Mouse (Mus musculus) limb, embryonic 14.5 days (tissue): ENCODE data around the gene Larp4b. TPM values are rescaled to one million over a fixed set of nuclear protein-coding genes. Genes with fewer than 3 reads are reported as not detected.

ENCODE experiments used
- ATAC-seq: fragments of 200-750 bp; cut with Nextera tagmentation; 2 replicates; pipeline ENCODE4 v1.8.0; 2017; ENCODE audit warnings: low read depth, moderate number of reproducible peaks, moderate TSS enrichment; ENCODE audit not compliant: low FRiP score
- DNase-seq: peaks from one replicate; pipeline ENCODE4 v3.0.0-alpha.2; 2015; ENCODE audit warnings: low spot score
- H3K27ac ChIP-seq: fragments of 300-500 bp; sonication (generic); replicated peaks from 2 replicates; pipeline ENCODE4 v1.5.1; 2014; ENCODE audit warnings: low read depth, mild to moderate bottlenecking, low read length, moderate library complexity, mixed read lengths
- H3K27me3 ChIP-seq: fragments of 300-500 bp; sonication (generic); 2 replicates; pipeline ENCODE4 v1.6.1; 2014; ENCODE audit warnings: low read length, mixed read lengths; ENCODE audit not compliant: control insufficient read depth, insufficient read depth
- H3K36me3 ChIP-seq: fragments of 300-500 bp; sonication (generic); 2 replicates; pipeline ENCODE4 v1.6.1; 2014; ENCODE audit warnings: mild to moderate bottlenecking, low read length, moderate library complexity, mixed read lengths; ENCODE audit not compliant: control insufficient read depth, insufficient read depth
- H3K4me1 ChIP-seq: fragments of 300-500 bp; sonication (generic); 2 replicates; pipeline ENCODE4 v1.6.1; 2014; ENCODE audit warnings: antibody characterized with exemption, low read length, mixed read lengths; ENCODE audit not compliant: control insufficient read depth, insufficient read depth
- H3K4me2 ChIP-seq: fragments of 300-500 bp; sonication (generic); replicated peaks from 2 replicates; pipeline ENCODE4 v1.6.1; 2014; ENCODE audit warnings: low read depth, mild to moderate bottlenecking, low read length, moderate library complexity; ENCODE audit not compliant: severe bottlenecking
- H3K4me3 ChIP-seq: fragments of 300-500 bp; sonication (generic); replicated peaks from 2 replicates; pipeline ENCODE4 v1.5.1; 2014; ENCODE audit warnings: low read length
- H3K9ac ChIP-seq: fragments of 300-500 bp; sonication (generic); 2 replicates; pipeline ENCODE4 v1.6.1; 2014; ENCODE audit warnings: mild to moderate bottlenecking, low read depth, low read length, moderate library complexity; ENCODE audit not compliant: severe bottlenecking
- H3K9me3 ChIP-seq: fragments of 300-500 bp; sonication (generic); 2 replicates; pipeline ENCODE4 v1.6.1; 2016; ENCODE audit warnings: low read length; ENCODE audit not compliant: control insufficient read depth
- POLR2A ChIP-seq: fragments of 200-500 bp; IDR thresholded peaks from 2 replicates; pipeline ENCODE4 v1.8.0; 2012; ENCODE audit warnings: inconsistent platforms, mild to moderate bottlenecking, moderate library complexity, borderline replicate concordance; ENCODE audit not compliant: insufficient read depth, insufficient read length; ENCODE audit errors: extremely low read depth
- WGBS: fragments of 180-500 bp; shearing (Covaris S2); extraction: QIAGEN DNeasy Blood & Tissue Kit; methylation state at CpG from one replicate; pipeline ENCODE4 v1.1.7; 2014; 5-methylcytosine and 5-hydroxymethylcytosine counted together
- polyA plus RNA-seq, 2 experiments: library from polyadenylated mRNA; depleted of rRNA in 1 of 2; stranded (reverse) in 1 of 2; unstranded in 1 of 2; fragments of >200 nt; fragmentation: Nextera tagmentation in 1 of 2; extraction: Ambion mirVana in 1 of 2; gene quantifications; 2 replicates each; pipeline versions ENCODE4 v1.2.1 to v1.2.3; 2012 to 2014

Larp4b gene
- polyA plus RNA-seq, 2 experiments, result 23.9 to 40.0 TPM

DNA sequence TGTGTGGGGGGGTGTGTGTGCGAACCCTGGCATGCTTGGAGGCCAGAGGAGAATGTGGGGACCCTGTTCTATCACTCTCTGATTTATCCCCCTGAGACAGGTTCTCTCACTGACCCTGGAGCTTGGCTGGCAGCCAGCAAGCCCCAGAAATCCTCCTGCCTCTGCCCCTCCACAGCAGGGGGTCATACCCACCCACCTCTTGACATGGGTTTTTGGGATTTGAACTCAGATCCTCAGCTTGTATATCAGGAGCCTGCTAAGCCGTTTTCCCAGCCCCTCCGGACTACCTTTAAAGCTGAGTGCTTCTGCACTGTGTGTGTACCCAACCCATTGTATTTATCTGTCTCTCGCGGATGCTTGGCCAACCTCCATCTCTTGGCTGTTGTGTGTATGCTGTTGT is 95.8 kb downstream of the Larp4b start:
- H3K4me3 ChIP-seq, result no peak overlapping the region
- peaks cover 3% of the 10 kb centered on the region; the same call in 1 of the 2 replicates for H3K4me1 ChIP-seq
- H3K9ac ChIP-seq, result no peak overlapping the region
- DNase-seq (no peak), ATAC-seq (no peak)
- no peaks in the 10 kb centered on the region for H3K27me3 ChIP-seq
- no peak overlapping the region for H3K27ac ChIP-seq
- H3K36me3 ChIP-seq, result no peaks in the 10 kb centered on the region
- H3K9me3 ChIP-seq, result no peaks in the 10 kb centered on the region
- no peak for TF ChIP-seq POLR2A
- WGBS, result 87% methylated on average over 5 of the region's 5 CpGs
- H3K4me2 ChIP-seq, result no peak overlapping the region

DNA sequence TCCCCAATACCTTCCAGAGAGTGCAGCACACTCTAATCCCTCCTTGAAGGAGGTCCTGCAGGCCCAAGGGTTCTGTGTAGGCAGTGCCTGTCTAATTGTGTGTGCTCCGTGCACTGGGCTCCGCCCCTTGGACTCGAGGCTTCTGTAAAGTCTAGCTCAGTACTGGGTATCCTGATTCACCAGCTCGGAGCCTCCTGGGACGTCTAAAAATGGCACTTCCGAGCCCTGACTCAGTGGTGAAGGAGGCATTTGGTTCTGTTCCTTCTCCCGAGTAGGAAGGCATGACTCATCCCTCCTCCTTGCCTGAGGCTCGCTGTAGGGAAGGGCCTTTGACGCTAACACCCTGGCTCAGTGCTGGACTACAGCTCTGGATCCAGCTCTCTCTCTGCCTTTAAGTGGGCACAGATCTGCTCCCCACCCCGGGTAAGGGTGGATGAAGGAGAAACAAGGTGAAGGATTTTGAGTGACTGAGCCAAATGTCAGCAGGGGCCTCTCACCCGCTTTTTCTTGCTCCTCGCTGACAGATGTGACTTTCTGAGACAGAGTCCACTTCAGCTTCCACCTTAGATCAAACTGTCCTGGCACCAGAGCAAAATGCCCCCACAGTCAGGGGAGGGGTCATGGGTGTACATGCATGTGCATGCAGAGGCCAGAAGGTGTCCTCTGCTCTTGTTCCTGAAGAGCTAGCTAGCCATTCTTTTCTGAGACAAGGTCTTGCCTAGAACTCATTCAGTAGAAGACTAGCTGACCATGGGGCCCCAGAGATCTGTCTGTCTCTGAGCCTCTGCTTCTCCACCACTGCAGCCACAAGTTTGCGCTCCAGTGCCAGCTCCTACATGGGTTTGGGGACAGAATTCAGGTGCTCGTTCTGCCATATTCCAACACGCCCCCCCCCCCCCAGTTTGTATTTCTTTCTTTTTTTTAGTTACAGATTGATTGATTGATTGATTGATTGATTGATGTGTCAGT is 97.8 kb downstream of the Larp4b start:
- no peak overlapping the region for H3K9ac ChIP-seq
- H3K4me1 ChIP-seq, result peaks cover 3% of the 10 kb centered on the region; the same call in 1 of the 2 replicates
- no peaks in the 10 kb centered on the region for H3K9me3 ChIP-seq
- no peak overlapping the region for H3K4me3 ChIP-seq
- no peaks in the 10 kb centered on the region for H3K27me3 ChIP-seq
- no peak overlapping the region for H3K27ac ChIP-seq
- H3K4me2 ChIP-seq, result no peak overlapping the region
- H3K36me3 ChIP-seq, result no peaks in the 10 kb centered on the region
- no peak for DNase-seq
- 47% methylated on average over 14 of the region's 15 CpGs for WGBS
- TF ChIP-seq POLR2A, result no peak
- ATAC-seq, result peak; percentile 55

DNA sequence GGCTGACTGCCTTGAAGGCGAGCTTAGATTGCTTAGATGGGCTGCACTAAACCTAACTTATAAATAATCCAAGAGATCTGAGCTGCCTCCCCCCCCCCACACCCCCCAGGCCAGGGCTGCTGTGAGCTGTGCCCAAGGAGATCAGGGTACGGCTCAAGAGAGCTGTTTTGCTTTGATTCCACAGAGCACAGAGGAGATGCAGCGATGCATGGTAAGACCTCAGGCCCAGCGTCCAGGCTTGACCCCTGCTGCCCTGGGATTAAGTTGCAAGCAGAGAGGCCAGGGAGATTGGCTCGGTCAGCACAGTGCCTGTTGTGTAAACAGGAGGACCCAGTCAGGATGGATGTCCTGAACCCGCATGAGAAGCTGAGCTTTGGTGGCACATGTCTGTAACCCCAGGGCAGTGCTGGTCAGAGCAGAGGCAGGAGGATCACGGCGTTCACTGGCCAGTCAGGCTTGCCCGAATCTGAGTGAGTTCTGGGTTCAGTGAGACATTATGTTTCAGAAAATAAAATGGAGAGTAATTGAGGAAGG is 99.2 kb downstream of the Larp4b start:
- Histone ChIP-seq H3K36me3 (no peaks in the 10 kb centered on the region), H3K4me2 (no peak overlapping the region), H3K4me3 (no peak overlapping the region), H3K4me1 (peaks cover 3% of the 10 kb centered on the region; the same call in 1 of the 2 replicates), H3K27ac (no peak overlapping the region), H3K27me3 (no peaks in the 10 kb centered on the region), H3K9me3 (no peaks in the 10 kb centered on the region), H3K9ac (no peak overlapping the region)
- ATAC-seq (no peak), DNase-seq (no peak)
- 51% methylated on average over 9 of the region's 9 CpGs for WGBS
- no peak for TF ChIP-seq POLR2A

DNA sequence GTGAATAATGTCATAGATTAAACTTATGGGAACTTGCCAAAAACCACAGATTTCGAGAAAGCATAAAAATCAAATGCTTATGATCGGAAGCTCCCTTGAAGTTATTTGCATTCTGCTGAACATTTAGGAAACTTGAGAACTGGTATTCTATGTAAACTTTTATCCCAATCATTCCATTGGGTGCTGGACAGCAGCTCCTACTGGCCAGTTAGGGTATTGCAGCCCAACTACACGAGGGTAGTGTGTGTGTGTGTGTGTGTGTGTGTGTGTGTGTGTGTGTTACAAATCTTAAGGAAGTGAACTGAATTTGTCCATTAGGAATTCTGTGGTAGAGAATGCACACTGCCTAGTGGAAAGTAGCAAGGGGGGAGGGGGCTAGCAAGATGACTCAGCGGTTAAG is 101.0 kb downstream of the Larp4b start:
- WGBS, result 85% methylated on average over 4 of the region's 4 CpGs
- Histone ChIP-seq H3K4me1 (peaks cover 3% of the 10 kb centered on the region; the same call in 1 of the 2 replicates), H3K27ac (no peak overlapping the region), H3K9me3 (no peaks in the 10 kb centered on the region), H3K36me3 (no peaks in the 10 kb centered on the region), H3K4me2 (no peak overlapping the region), H3K27me3 (no peaks in the 10 kb centered on the region), H3K9ac (no peak overlapping the region), H3K4me3 (no peak overlapping the region)
- ATAC-seq, result no peak
- no peak for TF ChIP-seq POLR2A
- no peak for DNase-seq

DNA sequence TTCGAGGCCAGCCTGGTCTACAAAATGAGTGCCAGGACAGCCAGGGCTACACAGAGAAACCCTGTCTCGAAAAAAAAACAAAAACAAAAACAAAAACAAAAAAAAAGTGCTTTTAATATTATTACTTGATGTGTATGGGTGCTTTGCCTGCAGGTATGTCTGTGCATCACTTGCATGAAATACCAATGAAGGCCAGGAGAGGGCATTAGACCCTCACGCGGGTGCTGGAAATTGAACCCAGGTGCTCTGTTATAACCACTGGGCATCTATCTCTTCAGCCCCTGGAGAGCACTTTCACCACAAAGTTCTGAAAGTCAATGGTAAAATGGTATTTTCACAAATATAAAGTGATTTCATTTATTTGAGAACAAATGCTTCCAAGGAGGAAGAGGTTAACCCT is 101.9 kb downstream of the Larp4b start:
- no peak overlapping the region for H3K4me2 ChIP-seq
- H3K36me3 ChIP-seq, result no peaks in the 10 kb centered on the region
- no peak for ATAC-seq
- peaks cover 3% of the 10 kb centered on the region; the same call in 1 of the 2 replicates for H3K4me1 ChIP-seq
- TF ChIP-seq POLR2A, result no peak
- no peaks in the 10 kb centered on the region for H3K27me3 ChIP-seq
- no peak overlapping the region for H3K4me3 ChIP-seq
- no peaks in the 10 kb centered on the region for H3K9me3 ChIP-seq
- no peak for DNase-seq
- H3K27ac ChIP-seq, result no peak overlapping the region
- 59% methylated on average over 4 of the region's 4 CpGs for WGBS
- no peak overlapping the region for H3K9ac ChIP-seq
